Mouse (Mus musculus) MEL (cell line): Measurements from ENCODE around the gene Cln5. TPM values are rescaled to one million over a fixed set of nuclear protein-coding genes. Genes with fewer than 3 reads are reported as not detected.
A peak's percentile ranks its signal among the peaks of the same experiment; 100 is the strongest.

Experiments
- DNase-seq: peaks from one replicate; pipeline ENCODE4 v3.0.0; 2011; ENCODE audit warnings: low read depth, low spot score
- H3K27ac ChIP-seq: 2 replicates; pipeline ENCODE4 v1.5.1; 2012; ENCODE audit warnings: low read depth, mild to moderate bottlenecking, control low read depth, low read length, moderate library complexity; ENCODE audit not compliant: control insufficient read depth
- H3K27me3 ChIP-seq, 2 experiments: fragments of 150-350 bp in 1 of 2; sonication (generic) in 1 of 2; 2 replicates each; pipeline ENCODE4 v1.6.1; 2012; ENCODE audit warnings: low read length in 2 of 2, mild to moderate bottlenecking in 2 of 2, improper control_type of control experiment in 1 of 2, moderate library complexity in 1 of 2; ENCODE audit not compliant: insufficient read depth in 2 of 2, control insufficient read depth in 1 of 2
- H3K36me3 ChIP-seq, 2 experiments: 2 replicates each; pipeline ENCODE4 v1.6.1; 2012 to 2014; ENCODE audit warnings: low read length in 2 of 2, improper control_type of control experiment in 1 of 2, inconsistent platforms in 1 of 2, mild to moderate bottlenecking in 1 of 2; ENCODE audit not compliant: insufficient read depth in 2 of 2, control insufficient read depth in 1 of 2
- H3K4me1 ChIP-seq, 2 experiments: fragments of 150-350 bp in 1 of 2; sonication (generic) in 1 of 2; 2 replicates each; pipeline ENCODE4 v1.6.1; 2012; ENCODE audit warnings: low read length in 2 of 2, improper control_type of control experiment in 1 of 2, mild to moderate bottlenecking in 1 of 2; ENCODE audit not compliant: insufficient read depth in 2 of 2, control insufficient read depth in 1 of 2
- H3K4me3 ChIP-seq, 2 experiments: fragments of 150-350 bp in 1 of 2; sonication (generic) in 1 of 2; 2 replicates each; pipeline ENCODE4 v1.5.1; 2012; ENCODE audit warnings: low read depth in 2 of 2, low read length in 2 of 2, mild to moderate bottlenecking in 2 of 2, moderate library complexity in 2 of 2, control low read depth in 1 of 2, improper control_type of control experiment in 1 of 2; ENCODE audit not compliant: control insufficient read depth in 1 of 2, insufficient read depth in 1 of 2
- H3K79me2 ChIP-seq: 2 replicates; pipeline ENCODE4 v1.6.1; 2012; ENCODE audit warnings: mild to moderate bottlenecking, low read length, moderate library complexity; ENCODE audit not compliant: control insufficient read depth, poor library complexity, insufficient read depth
- H3K9ac ChIP-seq: 2 replicates; pipeline ENCODE4 v1.6.1; 2012; ENCODE audit warnings: low read depth, mild to moderate bottlenecking, control low read depth, low read length, moderate library complexity; ENCODE audit not compliant: control insufficient read depth, poor library complexity, severe bottlenecking
- H3K9me3 ChIP-seq: fragments of 150-350 bp; sonication (generic); replicated peaks from 2 replicates; pipeline ENCODE4 v1.6.1; 2012; ENCODE audit warnings: mild to moderate bottlenecking, low read length, improper control_type of control experiment, moderate library complexity; ENCODE audit not compliant: insufficient read depth
- BHLHE40 ChIP-seq: IDR thresholded peaks from 2 replicates; pipeline ENCODE4 v1.6.1; 2012; ENCODE audit warnings: low read depth, mild to moderate bottlenecking, inconsistent platforms, low read length, improper control_type of control experiment, borderline replicate concordance
- CHD1 ChIP-seq: IDR thresholded peaks from 2 replicates; pipeline ENCODE4 v1.6.1; 2012; ENCODE audit warnings: low read depth, mild to moderate bottlenecking, inconsistent platforms, low read length, improper control_type of control experiment
- CHD2 ChIP-seq: IDR thresholded peaks from 2 replicates; pipeline ENCODE4 v1.6.1; 2011; ENCODE audit warnings: low read length, improper control_type of control experiment
- E2F4 ChIP-seq: IDR thresholded peaks from 2 replicates; pipeline ENCODE4 v1.6.1; 2011; ENCODE audit warnings: low read depth, low read length, improper control_type of control experiment, borderline replicate concordance
- ELF1 ChIP-seq: IDR thresholded peaks from 2 replicates; pipeline ENCODE4 v1.6.1; 2014; ENCODE audit warnings: low read depth, mild to moderate bottlenecking, inconsistent platforms, low read length, improper control_type of control experiment, moderate library complexity
- EP300 ChIP-seq, 2 experiments: IDR thresholded peaks; 2 replicates each; pipeline ENCODE4 v1.6.1; 2011; ENCODE audit warnings: improper control_type of control experiment in 2 of 2, low read length in 2 of 2, low read depth in 1 of 2, mild to moderate bottlenecking in 1 of 2
- ETS1 ChIP-seq: IDR thresholded peaks from 2 replicates; pipeline ENCODE4 v1.6.1; 2012; ENCODE audit warnings: low read depth, mild to moderate bottlenecking, inconsistent platforms, low read length, improper control_type of control experiment, moderate library complexity
- GATA1 ChIP-seq: IDR thresholded peaks from 2 replicates; pipeline ENCODE4 v1.6.1; 2011; ENCODE audit warnings: low read depth, low read length, improper control_type of control experiment
- HCFC1 ChIP-seq: IDR thresholded peaks from 2 replicates; pipeline ENCODE4 v1.6.1; 2012; ENCODE audit warnings: low read depth, mild to moderate bottlenecking, inconsistent platforms, low read length, improper control_type of control experiment, moderate library complexity
- MAX ChIP-seq: IDR thresholded peaks from 2 replicates; pipeline ENCODE4 v1.6.1; 2011; ENCODE audit warnings: low read length, improper control_type of control experiment
- MXI1 ChIP-seq: IDR thresholded peaks from 2 replicates; pipeline ENCODE4 v1.6.1; 2011; ENCODE audit warnings: mild to moderate bottlenecking, low read depth, low read length, improper control_type of control experiment
- NELFE ChIP-seq: IDR thresholded peaks from 2 replicates; pipeline ENCODE4 v1.6.1; 2011; ENCODE audit warnings: low read depth, low read length, improper control_type of control experiment
- NRF1 ChIP-seq: IDR thresholded peaks from 2 replicates; pipeline ENCODE4 v1.6.1; 2014; ENCODE audit warnings: low read depth, mild to moderate bottlenecking, inconsistent platforms, low read length, improper control_type of control experiment, moderate library complexity; ENCODE audit not compliant: poor library complexity, insufficient read depth, severe bottlenecking
- POLR2A ChIP-seq, 2 experiments: IDR thresholded peaks; 2 replicates each; pipeline ENCODE4 v1.6.1; 2011 to 2012; ENCODE audit warnings: low read length in 2 of 2, mild to moderate bottlenecking in 2 of 2, control low read depth in 1 of 2, improper control_type of control experiment in 1 of 2, low read depth in 1 of 2, moderate library complexity in 1 of 2; ENCODE audit not compliant: control insufficient read depth in 1 of 2, insufficient read depth in 1 of 2, poor library complexity in 1 of 2
- POLR2AphosphoS2 ChIP-seq: IDR thresholded peaks from 2 replicates; pipeline ENCODE4 v1.6.1; 2011; ENCODE audit warnings: low read length, improper control_type of control experiment
- RAD21 ChIP-seq: IDR thresholded peaks from 2 replicates; pipeline ENCODE4 v1.6.1; 2011; ENCODE audit warnings: mild to moderate bottlenecking, low read depth, low read length, improper control_type of control experiment
- SMC3 ChIP-seq: IDR thresholded peaks from 2 replicates; pipeline ENCODE4 v1.6.1; 2011; ENCODE audit warnings: low read depth, low read length, improper control_type of control experiment
- TAL1 ChIP-seq: IDR thresholded peaks from 2 replicates; pipeline ENCODE4 v1.6.1; 2012; ENCODE audit warnings: mild to moderate bottlenecking, inconsistent platforms, low read length, moderate library complexity, mixed read lengths
- TCF12 ChIP-seq: IDR thresholded peaks from 2 replicates; pipeline ENCODE4 v1.6.1; 2014; ENCODE audit warnings: low read depth, mild to moderate bottlenecking, inconsistent platforms, low read length, improper control_type of control experiment, moderate library complexity
- UBTF ChIP-seq: IDR thresholded peaks from 2 replicates; pipeline ENCODE4 v1.6.1; 2012; ENCODE audit warnings: low read depth, mild to moderate bottlenecking, inconsistent platforms, low read length, improper control_type of control experiment, moderate library complexity, borderline replicate concordance; ENCODE audit not compliant: insufficient read depth
- USF1 ChIP-seq: IDR thresholded peaks from 2 replicates; pipeline ENCODE4 v1.6.1; 2014; ENCODE audit warnings: low read depth, mild to moderate bottlenecking, inconsistent platforms, low read length, improper control_type of control experiment, moderate library complexity
- ZKSCAN1 ChIP-seq: IDR thresholded peaks from 2 replicates; pipeline ENCODE4 v1.6.1; 2012; ENCODE audit warnings: low read depth, mild to moderate bottlenecking, inconsistent platforms, low read length, improper control_type of control experiment, moderate library complexity
- ZMIZ1 ChIP-seq: IDR thresholded peaks from 2 replicates; pipeline ENCODE4 v1.6.1; 2012; ENCODE audit warnings: low read depth, mild to moderate bottlenecking, inconsistent platforms, low read length, improper control_type of control experiment, moderate library complexity
- ZNF384 ChIP-seq: IDR thresholded peaks from 2 replicates; pipeline ENCODE4 v1.6.1; 2012; ENCODE audit warnings: low read depth, mild to moderate bottlenecking, inconsistent platforms, low read length, improper control_type of control experiment
- polyA plus RNA-seq, 2 experiments: library from polyadenylated mRNA; stranded (reverse) in 1 of 2; unstranded in 1 of 2; fragments of >175 nt in 1 of 2; fragments of >200 nt in 1 of 2; gene quantifications; 2 replicates each; pipeline versions ENCODE4 v1.2.1 to v1.2.4; 2012; ENCODE audit warnings: low replicate concordance in 2 of 2, low read depth in 1 of 2; ENCODE audit not compliant: insufficient read length in 2 of 2, insufficient read depth in 1 of 2, missing spikeins in 1 of 2
- total RNA-seq: library from RNA; depleted of rRNA; stranded (reverse); fragments of 300-350 nt; gene quantifications from 2 replicates; pipeline ENCODE4 v1.2.3, GENCODE M21; 2012

Gene Cln5
- total and polyA plus RNA-seq, 3 experiments, result 12.3 to 99.4 (median 15.9) TPM

GRCm38 (mm10) chr14:103085840-103086533 lies 16.0 kb downstream of the Cln5 start (continued):
- TF ChIP-seq NRF1, result no peak
- TF ChIP-seq EP300 (IDR thresholded peaks at IDR 0.05; ENCODE audit: low read depth in 1 of 2, low read length in 2 of 2), result peak; percentile 78 to 80; a peak in 3 of 4 replicates
- TF ChIP-seq TAL1, result peak; percentile 28; the same call in 1 of the 2 replicates
- TF ChIP-seq SMC3, result no peak
- peak; percentile 86 for TF ChIP-seq TCF12
- no peak for TF ChIP-seq CHD1
- no peak for TF ChIP-seq CHD2
- no peak for TF ChIP-seq E2F4

GRCm38 (mm10) chr14:103086671-103087324 lies 16.8 kb downstream of the Cln5 start:
- Histone ChIP-seq H3K36me3 (peaks cover 25 to 29% of the 10 kb centered on the region in 2 experiments), H3K9ac (no peak overlapping the region), H3K27ac (peak overlapping the region; percentile 27; the same call in 1 of the 2 replicates), H3K9me3 (no peaks in the 10 kb centered on the region), H3K79me2 (peaks cover 3% of the 10 kb centered on the region; the same call in 1 of the 2 replicates), H3K27me3 (no peaks in the 10 kb centered on the region), H3K4me3 (no peak overlapping the region), H3K4me1 (peaks cover 11 to 17% of the 10 kb centered on the region in 2 experiments)
- TF ChIP-seq ETS1, result peak; percentile 8; the same call in 1 of the 2 replicates
- no peak for TF ChIP-seq ZNF384
- peak; percentile 65 for DNase-seq

GRCm38 (mm10) chr14:103087846-103088245 lies 17.8 kb downstream of the Cln5 start:
- Histone ChIP-seq H3K9me3 (no peaks in the 10 kb centered on the region), H3K4me1 (peaks cover 11 to 17% of the 10 kb centered on the region in 2 experiments), H3K79me2 (peaks cover 3% of the 10 kb centered on the region; the same call in 1 of the 2 replicates), H3K27ac (no peak overlapping the region), H3K4me3 (no peak overlapping the region), H3K36me3 (peaks cover 18 to 27% of the 10 kb centered on the region in 2 experiments), H3K9ac (no peak overlapping the region), H3K27me3 (no peaks in the 10 kb centered on the region)
- TF ChIP-seq NRF1 (no peak), RAD21 (no peak), USF1 (no peak), ELF1 (no peak), HCFC1 (no peak), GATA1 (no peak), UBTF (no peak), POLR2AphosphoS2 (no peak), ZMIZ1 (no peak), TAL1 (no peak), BHLHE40 (no peak), TCF12 (no peak), EP300 (IDR thresholded peaks at IDR 0.05; ENCODE audit: low read depth in 1 of 2, low read length in 2 of 2) (no peak), ZKSCAN1 (no peak), MAX (no peak), POLR2A (IDR thresholded peaks at IDR 0.05; ENCODE audit: control insufficient read depth in 1 of 2, insufficient read depth in 1 of 2, low read depth in 1 of 2, low read length in 2 of 2, poor library complexity in 1 of 2) (no peak), MXI1 (no peak), NELFE (no peak)
- no peak for DNase-seq
